Mouse (Mus musculus) heart, embryonic 16.5 days (tissue): ENCODE measurements around the gene Ubxn11. TPM values are rescaled to one million over a fixed set of nuclear protein-coding genes. Genes with fewer than 3 reads are reported as not detected.
"Not testable (repeated sequence)": the region's sequence is repeated elsewhere in the genome, so short reads cannot be mapped to it uniquely, and the experiment has no call there.

Experiments
- ATAC-seq: fragments of 200-750 bp; cut with Nextera tagmentation; replicated peaks from 2 replicates; pipeline ENCODE4 v1.8.0; 2017; ENCODE audit warnings: moderate number of reproducible peaks; ENCODE audit not compliant: insufficient read depth, low FRiP score; ENCODE audit errors: extremely low read depth
- H3K27ac ChIP-seq: fragments of 300-500 bp; sonication (generic); 2 replicates; pipeline ENCODE4 v1.5.1; 2014; ENCODE audit warnings: mild to moderate bottlenecking, low read length, control low read depth, moderate library complexity
- H3K27me3 ChIP-seq: fragments of 300-500 bp; sonication (generic); 2 replicates; pipeline ENCODE4 v1.6.1; 2014; ENCODE audit warnings: low read length, mixed read lengths; ENCODE audit not compliant: control insufficient read depth, insufficient read depth
- H3K36me3 ChIP-seq: fragments of 300-500 bp; sonication (generic); 2 replicates; pipeline ENCODE4 v1.6.1; 2014; ENCODE audit not compliant: control insufficient read depth, insufficient read depth
- H3K4me1 ChIP-seq: fragments of 300-500 bp; sonication (generic); 2 replicates; pipeline ENCODE4 v1.6.1; 2014; ENCODE audit warnings: low read length, mixed read lengths; ENCODE audit not compliant: control insufficient read depth, insufficient read depth
- H3K4me2 ChIP-seq: fragments of 300-500 bp; sonication (generic); 2 replicates; pipeline ENCODE4 v1.6.1; 2014; ENCODE audit warnings: low read depth, mild to moderate bottlenecking, control low read depth, low read length
- H3K4me3 ChIP-seq: fragments of 300-500 bp; sonication (generic); 2 replicates; pipeline ENCODE4 v1.5.1; 2014; ENCODE audit warnings: mild to moderate bottlenecking, control low read depth, low read length
- H3K9ac ChIP-seq: fragments of 300-500 bp; sonication (generic); 2 replicates; pipeline ENCODE4 v1.6.1; 2014; ENCODE audit warnings: low read length, control low read depth
- H3K9me3 ChIP-seq: fragments of 300-500 bp; sonication (generic); replicated peaks from 2 replicates; pipeline ENCODE4 v1.6.1; 2016; ENCODE audit warnings: low read length; ENCODE audit not compliant: control insufficient read depth
- WGBS: fragments of 180-500 bp; shearing (Covaris S2); extraction: QIAGEN DNeasy Blood & Tissue Kit; methylation state at CpG from one replicate; pipeline ENCODE4 v1.1.7; 2014; 5-methylcytosine and 5-hydroxymethylcytosine counted together
- polyA plus RNA-seq: library from polyadenylated mRNA; unstranded; fragments of >200 nt; fragmentation: Nextera tagmentation; extraction: Ambion mirVana; gene quantifications from 2 replicates; pipeline ENCODE4 v1.2.1, GENCODE M21; 2015

The Ubxn11 gene
- polyA plus RNA-seq, 1 experiment from 2014 or later = 3.5 TPM

DNA sequence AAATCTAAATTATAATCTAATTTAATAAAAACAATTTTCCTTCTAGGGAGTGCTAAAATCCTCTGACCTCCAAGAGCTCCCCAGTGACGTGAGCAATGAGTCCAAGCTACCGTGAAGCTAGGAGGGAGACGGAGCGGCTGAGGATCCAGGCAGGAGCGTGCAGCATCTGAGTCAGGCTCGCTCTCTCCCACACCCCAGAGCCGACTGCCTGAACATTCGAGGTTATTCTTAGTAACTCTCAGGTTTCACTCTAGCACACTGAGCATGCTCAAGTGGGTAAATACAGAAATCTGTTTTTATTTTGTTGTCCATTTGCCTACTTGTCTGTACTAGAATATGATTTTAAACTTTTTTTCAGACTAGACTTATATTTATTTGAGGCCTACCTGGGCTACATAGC lies 54.4 kb downstream of the Ubxn11 start:
- Histone ChIP-seq H3K9ac (peak overlapping the region; percentile 26; the same call in 1 of the 2 replicates), H3K9me3 (no peaks in the 10 kb centered on the region), H3K4me3 (no peak overlapping the region), H3K4me1 (peaks cover 21% of the 10 kb centered on the region), H3K36me3 (peaks cover 11% of the 10 kb centered on the region), H3K4me2 (peak overlapping the region; percentile 36; the same call in 1 of the 2 replicates), H3K27me3 (no peaks in the 10 kb centered on the region), H3K27ac (peak overlapping the region; percentile 82)
- ATAC-seq = peak; percentile 91
- WGBS = 38% methylated on average over 8 of the region's 8 CpGs

DNA sequence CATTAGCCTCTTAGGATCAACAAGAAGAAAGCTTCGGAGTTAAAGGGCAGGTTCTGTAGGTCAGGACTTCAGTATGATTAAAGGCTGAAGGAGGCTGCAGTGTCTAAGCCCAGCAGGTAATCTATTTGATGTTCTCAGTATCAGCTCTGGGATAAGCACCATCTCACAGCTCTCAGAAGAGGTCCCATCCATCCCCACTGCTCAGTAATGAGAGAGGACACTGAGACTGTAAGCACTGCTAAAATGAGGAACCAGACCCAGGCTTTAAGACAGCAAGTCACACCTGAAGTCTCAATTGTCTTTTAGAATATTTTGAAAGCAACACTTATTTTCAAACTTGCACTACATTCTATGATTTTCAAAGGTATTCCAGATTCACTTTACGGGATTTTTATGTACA lies 55.2 kb downstream of the Ubxn11 start:
- ATAC-seq = no peak
- Histone ChIP-seq H3K27me3 (no peaks in the 10 kb centered on the region), H3K36me3 (peaks cover 8% of the 10 kb centered on the region; the same call in 1 of the 2 replicates), H3K9ac (no peak overlapping the region), H3K4me1 (peaks cover 21% of the 10 kb centered on the region), H3K27ac (peak overlapping the region; percentile 82), H3K9me3 (no peaks in the 10 kb centered on the region), H3K4me3 (no peak overlapping the region), H3K4me2 (no peak overlapping the region)
- WGBS = 65% methylated on average over 2 of the region's 2 CpGs

DNA sequence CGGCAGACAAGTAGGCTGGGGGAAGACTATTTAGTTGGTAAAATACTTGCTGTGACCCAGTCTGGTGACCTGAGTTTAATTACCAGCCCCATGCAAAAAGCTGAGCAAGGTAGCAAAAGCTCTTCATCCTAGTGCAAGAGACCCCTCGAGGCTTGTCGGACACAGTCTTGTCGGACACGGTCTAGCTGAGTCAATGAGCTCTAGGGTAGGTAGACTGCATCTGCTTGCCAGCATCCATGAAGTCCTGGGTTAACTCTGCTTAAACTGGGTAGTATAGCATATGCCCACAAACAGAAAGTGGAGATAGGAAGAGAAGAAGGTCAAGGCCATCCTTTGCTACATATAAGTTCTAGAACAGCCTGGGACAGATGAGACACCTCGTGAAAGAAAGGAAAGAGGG lies 56.4 kb downstream of the Ubxn11 start:
- 81% methylated on average over 6 of the region's 6 CpGs for WGBS
- Histone ChIP-seq H3K4me1 (peaks cover 21% of the 10 kb centered on the region), H3K4me2 (peak overlapping the region; percentile 16; the same call in 1 of the 2 replicates), H3K27ac (0 out of 2 replicates have a peak overlapping the region, but pooled peaks have one; percentile 30), H3K9me3 (no peaks in the 10 kb centered on the region), H3K27me3 (no peaks in the 10 kb centered on the region), H3K36me3 (peaks cover 3% of the 10 kb centered on the region; the same call in 1 of the 2 replicates), H3K4me3 (no peak overlapping the region), H3K9ac (no peak overlapping the region)
- no peak for ATAC-seq

DNA sequence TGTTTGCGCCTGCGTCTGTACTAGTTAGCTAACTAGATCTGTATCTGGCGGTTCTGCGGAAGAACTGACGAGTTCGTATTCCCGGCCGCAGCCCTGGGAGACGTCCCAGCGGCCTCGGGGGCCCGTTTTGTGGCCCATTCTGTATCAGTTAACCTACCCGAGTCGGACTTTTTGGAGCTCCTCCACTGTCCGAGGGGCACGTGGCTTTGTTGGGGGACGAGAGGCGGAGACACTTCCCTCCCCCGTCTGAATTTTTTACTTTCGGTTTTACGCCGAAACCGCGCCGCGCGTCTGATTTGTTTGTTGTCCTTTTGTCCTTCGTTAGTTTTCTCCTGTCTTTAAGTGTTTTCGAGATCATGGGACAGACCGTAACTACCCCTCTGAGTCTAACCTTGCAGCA lies 57.7 kb downstream of the Ubxn11 start:
- peak overlapping the region; percentile 72 for H3K9ac ChIP-seq
- WGBS = 2% methylated on average over 28 of the region's 30 CpGs
- ATAC-seq, H3K9me3 ChIP-seq, H3K36me3 ChIP-seq, H3K27me3 ChIP-seq: not testable (repeated sequence)
- peak overlapping the region; percentile 74 for H3K27ac ChIP-seq
- H3K4me3 ChIP-seq = peak overlapping the region; percentile 63
- H3K4me2 ChIP-seq = peak overlapping the region; percentile 52
- peaks cover 26% of the 10 kb centered on the region for H3K4me1 ChIP-seq

DNA sequence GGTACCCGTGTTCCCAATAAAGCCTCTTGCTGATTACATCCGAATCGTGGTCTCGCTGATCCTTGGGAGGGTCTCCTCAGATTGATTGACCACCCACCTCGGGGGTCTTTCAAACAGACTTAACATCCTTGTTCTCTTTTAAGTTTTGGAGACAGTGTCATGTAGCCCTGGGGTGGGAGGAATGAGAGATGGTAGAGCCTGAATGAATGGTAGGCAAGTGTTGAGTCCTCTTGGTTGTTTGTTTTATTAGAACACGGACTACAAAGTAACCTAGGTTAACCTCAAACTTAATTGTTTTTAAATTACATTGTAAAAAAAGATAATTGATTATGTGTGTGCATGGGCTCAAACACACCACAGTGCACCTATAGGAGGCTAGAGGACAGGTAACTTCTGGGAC lies 62.2 kb downstream of the Ubxn11 start:
- ATAC-seq = no peak
- WGBS = 91% methylated on average over 5 of the region's 6 CpGs

DNA sequence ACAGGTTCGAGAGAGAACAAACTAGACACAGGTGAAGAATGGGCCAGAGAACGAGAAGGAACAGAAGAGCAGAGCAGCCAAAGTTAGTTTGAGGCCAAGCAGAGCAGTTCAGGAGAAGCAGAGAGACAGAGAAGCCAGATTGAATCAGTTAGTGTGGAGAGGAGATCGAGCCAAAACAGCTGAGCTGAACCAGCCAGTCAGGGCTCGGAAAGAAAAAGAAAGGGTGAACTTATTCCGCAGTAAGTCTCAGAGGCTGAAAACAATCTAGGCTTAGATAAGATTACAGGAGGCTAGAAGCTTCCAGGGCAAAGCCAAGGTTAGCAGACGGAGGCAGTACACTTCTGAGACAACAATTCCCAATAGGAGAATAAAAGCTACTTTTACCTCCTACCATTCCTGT lies 62.7 kb downstream of the Ubxn11 start:
- Histone ChIP-seq H3K4me2 (no peak overlapping the region), H3K4me3 (no peak overlapping the region), H3K4me1 (peaks cover 16% of the 10 kb centered on the region), H3K27me3 (no peaks in the 10 kb centered on the region), H3K36me3 (peaks cover 6% of the 10 kb centered on the region; the same call in 1 of the 2 replicates), H3K9ac (peak overlapping the region; percentile 25; the same call in 1 of the 2 replicates), H3K9me3 (no peaks in the 10 kb centered on the region), H3K27ac (peak overlapping the region; percentile 65)
- peak; percentile 52; the same call in 1 of the 2 replicates for ATAC-seq
- WGBS = 25% methylated on average over 6 of the region's 6 CpGs

More for the DNA sequence above, 62.2 kb downstream of the Ubxn11 start:
- peak overlapping the region; percentile 65 for H3K27ac ChIP-seq
- no peak overlapping the region for H3K4me3 ChIP-seq
- no peaks in the 10 kb centered on the region for H3K27me3 ChIP-seq
- H3K4me2 ChIP-seq = no peak overlapping the region
- peaks cover 16% of the 10 kb centered on the region for H3K4me1 ChIP-seq
- peaks cover 6% of the 10 kb centered on the region; the same call in 1 of the 2 replicates for H3K36me3 ChIP-seq
- H3K9me3 ChIP-seq = no peaks in the 10 kb centered on the region
- no peak overlapping the region for H3K9ac ChIP-seq

DNA sequence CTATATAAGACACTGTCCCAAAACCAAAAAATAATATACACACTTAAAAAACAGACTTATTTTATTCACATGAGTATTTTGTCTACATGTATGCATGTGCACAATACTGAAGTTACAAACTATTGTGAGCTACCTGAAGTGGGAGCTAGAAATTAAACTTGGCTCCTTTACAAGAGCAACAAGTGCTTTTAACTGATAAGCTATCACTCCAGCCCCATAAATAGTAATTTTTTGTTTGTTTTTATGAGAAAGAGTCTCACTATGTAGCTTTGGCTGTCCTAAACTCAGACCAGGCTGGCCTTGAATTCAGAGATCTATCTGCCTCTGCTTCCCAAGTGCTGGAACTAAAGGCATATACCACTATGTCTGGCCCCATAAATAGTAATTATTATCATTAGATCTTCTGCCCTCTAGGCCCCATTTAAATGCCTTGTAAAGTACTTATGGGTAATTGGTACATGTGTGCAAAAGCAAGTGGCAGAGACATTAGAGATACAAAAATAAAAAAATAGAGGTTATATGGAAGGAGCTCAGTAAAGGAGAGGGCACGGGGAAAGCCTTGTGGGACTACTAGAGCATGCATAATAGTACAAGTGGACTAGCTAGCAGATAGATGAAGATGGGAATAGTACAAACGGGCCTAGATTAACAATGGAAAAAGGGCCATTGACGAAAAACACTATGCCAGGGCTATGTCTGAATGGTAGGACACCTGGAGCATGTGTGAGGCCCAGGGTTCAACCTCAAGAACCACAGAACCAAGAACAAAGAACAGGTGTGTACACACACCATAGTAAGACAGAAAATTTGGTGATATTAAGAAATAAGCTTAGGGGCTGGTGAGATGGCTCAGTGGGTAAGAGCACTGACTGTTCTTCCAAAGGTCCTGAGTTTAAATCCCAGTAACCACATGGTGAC lies 63.4 kb downstream of the Ubxn11 start:
- H3K27ac ChIP-seq = peak overlapping the region; percentile 65
- H3K4me1 ChIP-seq = peaks cover 16% of the 10 kb centered on the region
- no peaks in the 10 kb centered on the region for H3K9me3 ChIP-seq
- no peak overlapping the region; the same call in 1 of the 2 replicates for H3K9ac ChIP-seq
- WGBS = 78% methylated on average over 3 of the region's 3 CpGs
- H3K4me2 ChIP-seq = no peak overlapping the region
- ATAC-seq = peak; percentile 63; the same call in 1 of the 2 replicates
- H3K4me3 ChIP-seq = no peak overlapping the region
- H3K27me3 ChIP-seq = no peaks in the 10 kb centered on the region
- peaks cover 6% of the 10 kb centered on the region; the same call in 1 of the 2 replicates for H3K36me3 ChIP-seq

DNA sequence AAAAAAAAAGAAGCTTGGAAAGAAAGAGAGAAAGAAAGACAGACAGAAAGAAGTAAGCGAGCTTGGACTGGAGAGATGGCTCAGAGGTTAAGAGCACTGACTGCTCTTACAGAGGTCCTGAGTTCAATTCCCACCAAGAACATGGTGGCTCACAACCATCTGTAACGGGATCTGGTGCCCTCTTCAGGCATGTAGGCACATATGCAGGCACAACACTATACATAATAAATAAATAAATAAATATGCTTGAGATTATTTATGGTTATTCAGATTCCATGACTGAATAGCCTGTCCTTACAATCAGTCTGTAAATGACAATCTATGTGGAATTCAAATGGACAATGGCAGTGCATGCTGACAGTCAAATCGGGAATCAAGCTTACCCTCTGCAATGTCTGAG lies 64.5 kb downstream of the Ubxn11 start:
- no peak overlapping the region for H3K4me3 ChIP-seq
- H3K9me3 ChIP-seq = no peaks in the 10 kb centered on the region
- H3K27ac ChIP-seq = no peak overlapping the region
- no peak overlapping the region for H3K9ac ChIP-seq
- peaks cover 18% of the 10 kb centered on the region for H3K4me1 ChIP-seq
- WGBS = 88% methylated on average over 3 of the region's 3 CpGs
- H3K4me2 ChIP-seq = no peak overlapping the region
- ATAC-seq = no peak
- H3K36me3 ChIP-seq = peaks cover 9% of the 10 kb centered on the region; the same call in 1 of the 2 replicates
- no peaks in the 10 kb centered on the region for H3K27me3 ChIP-seq

DNA sequence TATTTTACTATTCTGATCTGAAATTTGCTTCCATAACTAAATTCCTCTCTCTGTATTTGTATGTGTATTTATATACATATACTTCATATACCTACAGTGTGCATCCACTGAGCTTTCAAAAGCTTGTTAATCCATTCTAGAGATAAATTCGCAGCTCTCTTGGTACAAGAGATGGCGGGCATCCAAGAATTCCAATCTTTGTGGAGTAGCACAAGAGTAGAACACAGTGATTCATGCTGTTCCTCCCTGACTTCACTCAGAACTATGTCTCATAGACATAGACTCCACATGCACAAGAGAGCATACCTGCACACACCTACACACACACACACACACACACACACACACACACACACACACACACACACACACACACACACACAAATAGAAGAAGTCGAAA lies 70.0 kb downstream of the Ubxn11 start:
- Histone ChIP-seq H3K4me2 (no peak overlapping the region), H3K4me3 (no peak overlapping the region), H3K27ac (peak overlapping the region; percentile 46; the same call in 1 of the 2 replicates), H3K27me3 (no peaks in the 10 kb centered on the region), H3K9me3 (no peaks in the 10 kb centered on the region), H3K4me1 (peaks cover 12% of the 10 kb centered on the region), H3K9ac (no peak overlapping the region), H3K36me3 (peaks cover 6% of the 10 kb centered on the region; the same call in 1 of the 2 replicates)
- 42% methylated on average over 3 of the region's 3 CpGs for WGBS
- 0 out of 2 replicates have a peak, but pooled peaks have one; percentile 41 for ATAC-seq
